Mouse (Mus musculus) cortical plate, adult 2 months (tissue): ENCODE measurements around the gene Usf3. TPM values are rescaled to one million over a fixed set of nuclear protein-coding genes. Genes with fewer than 3 reads are reported as not detected.

Source experiments
- H3K27ac ChIP-seq: fragments of 200-500 bp; 2 replicates; pipeline ENCODE4 v1.5.1; 2012; ENCODE audit warnings: low read length, control low read depth, inconsistent platforms; ENCODE audit not compliant: insufficient read depth
- H3K4me1 ChIP-seq: fragments of 200-500 bp; 2 replicates; pipeline ENCODE4 v1.6.1; 2011; ENCODE audit warnings: low read length; ENCODE audit not compliant: control insufficient read depth, insufficient read depth
- H3K4me3 ChIP-seq: fragments of 200-500 bp; 2 replicates; pipeline ENCODE4 v1.5.1; 2011; ENCODE audit warnings: mild to moderate bottlenecking, low read length, control low read depth; ENCODE audit not compliant: insufficient read depth
- CTCF ChIP-seq: fragments of 200-500 bp; IDR thresholded peaks from 2 replicates; pipeline ENCODE4 v1.5.1; 2011; ENCODE audit warnings: mild to moderate bottlenecking, control low read depth, low read length; ENCODE audit not compliant: insufficient read depth; ENCODE audit errors: extremely low read depth
- POLR2A ChIP-seq: fragments of 200-500 bp; IDR thresholded peaks from 2 replicates; pipeline ENCODE4 v1.6.1; 2011; ENCODE audit warnings: mild to moderate bottlenecking, low read length, control low read depth; ENCODE audit not compliant: insufficient read depth; ENCODE audit errors: extremely low read depth
- polyA plus RNA-seq: library from polyadenylated mRNA; depleted of rRNA; stranded (reverse); fragments of >200 nt; gene quantifications from 2 replicates; pipeline ENCODE4 v1.2.3, GENCODE M21; 2012; rRNA removed

Gene Usf3
- 14.2 and 15.0 TPM in 2 replicates for polyA plus RNA-seq

- Histone ChIP-seq H3K27ac (peak within 1 kb of the TSS; percentile 79), H3K4me3 (peak within 1 kb of the TSS; percentile 82), H3K4me1 (peaks cover 3% of the 10 kb centered on the region; the same call in 1 of the 2 replicates)
- TF ChIP-seq CTCF (no peak), POLR2A (no peak)
These were observed at the start of gene Usf3 for GRCm38 (mm10) chr16:44173155-44173941. Gene Usf3 (plus strand): TSS chr16:44173246.

- Histone ChIP-seq H3K4me1 (peaks cover 13% of the 10 kb centered on the region), H3K4me3 (no peak overlapping the region), H3K27ac (no peak overlapping the region)
- no peak for TF ChIP-seq POLR2A
- no peak for TF ChIP-seq CTCF
These were observed 49.3 kb upstream of the Usf3 start for GRCm38 (mm10) chr16:44123786-44124185.

GRCm38 (mm10) chr16:44124713-44125112 is 48.3 kb upstream of the Usf3 start:
- TF ChIP-seq CTCF, result no peak
- no peak for TF ChIP-seq POLR2A
- H3K27ac ChIP-seq, result no peak overlapping the region
- H3K4me1 ChIP-seq, result peaks cover 13% of the 10 kb centered on the region
- no peak overlapping the region for H3K4me3 ChIP-seq

GRCm38 (mm10) chr16:44125436-44125835 is 47.6 kb upstream of the Usf3 start:
- H3K27ac ChIP-seq, result peak overlapping the region; percentile 65; the same call in 1 of the 2 replicates
- H3K4me1 ChIP-seq, result peaks cover 11% of the 10 kb centered on the region
- H3K4me3 ChIP-seq, result no peak overlapping the region
- TF ChIP-seq CTCF (no peak), POLR2A (no peak)

DNA sequence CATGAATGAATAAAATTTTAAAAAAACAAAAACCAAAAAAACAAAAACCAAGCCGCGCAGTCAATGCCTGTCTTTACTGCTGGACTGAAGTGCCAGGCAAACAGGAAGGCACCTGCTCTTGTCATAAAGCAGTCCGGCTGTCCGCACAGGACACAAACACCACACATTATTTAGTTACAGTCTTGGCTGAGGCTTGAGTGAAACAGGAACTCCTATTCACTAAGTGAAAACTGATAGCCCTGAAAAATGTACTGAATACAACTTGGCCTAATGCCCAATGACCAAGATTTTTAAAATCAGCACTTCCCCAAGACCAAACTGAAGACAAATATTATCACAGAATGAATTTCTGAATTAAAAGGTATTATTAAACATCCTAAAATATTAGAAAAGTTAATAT is 46.6 kb upstream of the Usf3 start:
- no peak for TF ChIP-seq POLR2A
- no peak for TF ChIP-seq CTCF
- peaks cover 9% of the 10 kb centered on the region for H3K4me1 ChIP-seq
- no peak overlapping the region for H3K27ac ChIP-seq
- H3K4me3 ChIP-seq, result no peak overlapping the region

DNA sequence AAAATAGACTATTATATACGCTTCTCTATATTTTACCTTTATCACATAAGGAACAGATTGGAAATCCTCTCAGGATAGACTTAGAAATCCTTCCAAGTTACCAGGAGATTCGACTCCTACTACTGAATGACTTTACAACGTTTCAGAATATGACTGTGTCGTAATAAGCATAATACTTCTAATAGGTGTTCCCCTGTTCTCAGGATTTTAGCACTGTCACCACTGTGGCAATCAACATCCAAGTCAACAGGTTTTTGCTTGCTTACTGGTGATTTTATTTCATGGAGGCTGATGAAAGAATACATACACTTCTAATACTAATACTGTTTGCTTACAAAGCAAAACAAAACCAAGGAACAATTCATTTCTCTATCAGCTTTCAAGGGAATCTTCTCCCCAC is 40.7 kb upstream of the Usf3 start:
- Histone ChIP-seq H3K27ac (no peak overlapping the region), H3K4me3 (no peak overlapping the region), H3K4me1 (peaks cover 4% of the 10 kb centered on the region)
- TF ChIP-seq CTCF (no peak), POLR2A (no peak)

GRCm38 (mm10) chr16:44133187-44133586 is 39.9 kb upstream of the Usf3 start:
- Histone ChIP-seq H3K27ac (no peak overlapping the region), H3K4me3 (no peak overlapping the region), H3K4me1 (peaks cover 4% of the 10 kb centered on the region)
- TF ChIP-seq CTCF (no peak), POLR2A (no peak)

DNA sequence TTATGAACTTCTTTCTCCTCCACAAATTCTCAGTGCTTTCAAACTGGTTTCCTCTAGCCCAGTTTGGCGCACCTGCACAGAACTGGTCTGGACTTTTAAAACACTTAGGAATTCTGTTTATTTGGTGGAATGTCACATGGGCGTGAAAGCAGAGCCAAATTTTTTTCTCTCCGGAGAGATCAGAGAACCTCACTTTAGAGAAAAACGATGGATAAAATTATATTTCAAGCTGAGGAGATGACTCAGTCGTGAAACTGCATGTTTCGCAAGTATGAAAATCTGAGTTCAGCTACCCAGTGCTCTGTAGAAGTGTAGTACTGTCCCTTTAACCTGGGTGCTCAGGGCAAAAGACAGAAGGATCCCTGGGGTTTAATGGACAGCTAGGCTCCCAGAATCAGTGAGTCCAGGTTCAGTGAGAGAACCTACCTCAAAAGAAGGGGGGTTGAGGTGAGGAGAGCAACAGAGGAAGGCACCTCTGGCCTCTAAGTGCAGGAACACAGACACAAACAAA is 36.5 kb upstream of the Usf3 start:
- TF ChIP-seq CTCF (no peak), POLR2A (no peak)
- Histone ChIP-seq H3K27ac (0 out of 2 replicates have a peak overlapping the region, but pooled peaks have one; percentile 35), H3K4me3 (no peak overlapping the region; the same call in 1 of the 2 replicates)

DNA sequence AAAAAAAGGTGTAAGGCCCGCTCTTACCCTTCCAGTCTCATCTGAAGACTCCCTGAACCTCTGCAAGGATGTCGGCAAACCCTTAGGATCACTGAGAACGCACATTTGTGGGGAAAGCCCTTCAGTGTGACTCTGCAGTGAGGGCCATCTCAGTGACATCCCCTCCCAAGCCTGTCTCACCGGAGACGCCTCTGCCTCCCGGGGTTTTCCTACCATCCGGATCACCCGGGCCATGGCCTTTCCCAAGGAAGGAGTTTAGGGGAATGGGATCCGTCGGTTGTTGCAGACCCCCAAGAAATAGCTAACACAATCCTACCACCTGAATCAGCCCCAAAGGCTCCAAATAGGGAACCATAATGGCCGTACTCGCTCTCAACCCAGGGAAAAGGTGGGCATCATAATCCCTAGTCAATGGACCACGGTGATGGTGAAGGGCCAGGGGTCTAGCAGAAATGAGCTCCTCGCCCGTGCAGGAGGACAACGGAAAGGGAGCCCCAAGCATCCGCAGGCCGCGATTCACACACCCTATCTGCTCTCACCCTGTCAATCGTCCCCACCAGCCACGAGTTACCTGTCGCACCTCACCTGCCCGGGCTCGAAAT is 34.6 kb upstream of the Usf3 start:
- Histone ChIP-seq H3K4me3 (peak overlapping the region; percentile 99), H3K27ac (peak overlapping the region; percentile 74), H3K4me1 (peaks cover 4% of the 10 kb centered on the region)
- TF ChIP-seq CTCF (no peak), POLR2A (no peak)

More for the DNA sequence above, 36.5 kb upstream of the Usf3 start:
- peaks cover 4% of the 10 kb centered on the region for H3K4me1 ChIP-seq
